Mouse (Mus musculus) embryonic facial prominence, embryonic 14.5 days (tissue): ENCODE measurements around the gene Styx. TPM values are rescaled to one million over a fixed set of nuclear protein-coding genes. Genes with fewer than 3 reads are reported as not detected.
A peak's percentile ranks its signal among the peaks of the same experiment; 100 is the strongest.
"Not testable (repeated sequence)": the region's sequence is repeated elsewhere in the genome, so short reads cannot be mapped to it uniquely, and the experiment has no call there.

Experiments
- ATAC-seq: fragments of 200-750 bp; cut with Nextera tagmentation; 2 replicates; pipeline ENCODE4 v1.8.0; 2017; ENCODE audit warnings: low read depth, moderate number of reproducible peaks, moderate TSS enrichment
- DNase-seq: peaks from one replicate; pipeline ENCODE4 v3.0.0-alpha.2; 2015; ENCODE audit warnings: low spot score
- H3K27ac ChIP-seq: fragments of 300-500 bp; sonication (generic); replicated peaks from 2 replicates; pipeline ENCODE4 v1.5.1; 2014; ENCODE audit warnings: low read depth, mild to moderate bottlenecking, low read length, moderate library complexity
- H3K27me3 ChIP-seq: fragments of 300-500 bp; sonication (generic); replicated peaks from 2 replicates; pipeline ENCODE4 v1.6.1; 2014; ENCODE audit warnings: low read length; ENCODE audit not compliant: control insufficient read depth, insufficient read depth
- H3K36me3 ChIP-seq: fragments of 300-500 bp; sonication (generic); 2 replicates; pipeline ENCODE4 v1.6.1; 2014; ENCODE audit warnings: low read length, mixed read lengths; ENCODE audit not compliant: control insufficient read depth, insufficient read depth
- H3K4me1 ChIP-seq: fragments of 300-500 bp; sonication (generic); 2 replicates; pipeline ENCODE4 v1.6.1; 2014; ENCODE audit warnings: antibody characterized with exemption, low read length; ENCODE audit not compliant: control insufficient read depth, insufficient read depth
- H3K4me2 ChIP-seq: fragments of 300-500 bp; sonication (generic); 2 replicates; pipeline ENCODE4 v1.6.1; 2014; ENCODE audit warnings: low read depth, mild to moderate bottlenecking, low read length, moderate library complexity, mixed read lengths
- H3K4me3 ChIP-seq: fragments of 300-500 bp; sonication (generic); 2 replicates; pipeline ENCODE4 v1.5.1; 2014; ENCODE audit warnings: low read depth, mild to moderate bottlenecking, low read length
- H3K9ac ChIP-seq: fragments of 300-500 bp; sonication (generic); 2 replicates; pipeline ENCODE4 v1.6.1; 2014; ENCODE audit warnings: low read depth, mild to moderate bottlenecking, low read length, moderate library complexity, mixed read lengths
- H3K9me3 ChIP-seq: fragments of 300-500 bp; sonication (generic); 2 replicates; pipeline ENCODE4 v1.6.1; 2016; ENCODE audit warnings: low read length; ENCODE audit not compliant: control insufficient read depth
- WGBS: fragments of 180-500 bp; shearing (Covaris S2); extraction: QIAGEN DNeasy Blood & Tissue Kit; methylation state at CpG from one replicate; pipeline ENCODE4 v1.1.7; 2014; 5-methylcytosine and 5-hydroxymethylcytosine counted together
- microRNA-seq: library from miRNA; unstranded; fragments of <30 nt; microRNA quantifications from one replicate; pipeline ENCODE4, GENCODE M21; 2016; ENCODE audit warnings: borderline number of aligned reads
- polyA plus RNA-seq: library from polyadenylated mRNA; unstranded; fragments of >200 nt; fragmentation: Nextera tagmentation; extraction: Ambion mirVana; gene quantifications from 2 replicates; pipeline ENCODE4 v1.2.1, GENCODE M21; 2014

Gene Styx
- polyA plus RNA-seq, 1 experiment from 2014 or later: 77.5 TPM

- Histone ChIP-seq H3K9me3 (no peaks in the 10 kb centered on the region), H3K4me2 (no peak overlapping the region), H3K9ac (no peak overlapping the region), H3K27me3 (no peaks in the 10 kb centered on the region), H3K4me1 (no peaks in the 10 kb centered on the region), H3K36me3 (peaks cover 87% of the 10 kb centered on the region), H3K27ac (no peak overlapping the region), H3K4me3 (no peak overlapping the region)
- ATAC-seq (peak; percentile 44; the same call in 1 of the 2 replicates), DNase-seq (peak; percentile 63)
- WGBS: 40% methylated on average over 6 of the region's 6 CpGs
Measured at GRCm38 (mm10) chr14:45462374-45462773, 111.5 kb downstream of the Styx start.

DNA sequence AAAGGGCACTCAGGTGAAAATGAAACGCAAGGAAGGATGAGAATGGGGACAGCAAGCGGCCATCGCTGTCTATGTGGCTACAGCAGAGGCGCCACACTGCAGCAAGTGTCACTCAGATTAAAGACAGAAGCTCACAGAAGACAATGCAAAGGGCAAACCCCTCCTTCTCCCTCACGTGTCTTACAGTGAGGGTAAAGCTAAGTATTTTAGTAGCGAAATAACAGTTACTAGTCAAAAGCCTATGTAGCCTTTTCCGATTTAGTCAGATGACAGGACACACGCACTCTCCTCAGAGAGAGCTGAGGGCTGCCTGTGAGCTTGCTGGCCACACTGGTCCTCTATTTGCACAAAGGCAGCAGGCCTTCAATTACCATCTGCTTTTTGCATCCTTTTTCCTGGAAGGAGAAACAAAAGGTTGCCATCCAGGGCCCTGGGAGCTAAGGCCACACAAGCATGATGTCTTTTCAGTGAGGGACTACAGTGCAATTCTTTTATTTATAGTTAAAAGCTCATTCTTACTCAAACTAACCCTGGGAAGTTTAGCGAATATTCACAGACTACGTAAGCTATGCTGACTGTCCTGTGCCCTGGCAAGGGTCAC lies 112.1 kb downstream of the Styx start:
- Histone ChIP-seq H3K36me3 (peaks cover 88% of the 10 kb centered on the region), H3K9ac (no peak overlapping the region), H3K4me1 (no peaks in the 10 kb centered on the region), H3K27me3 (no peaks in the 10 kb centered on the region), H3K4me2 (no peak overlapping the region), H3K4me3 (no peak overlapping the region), H3K9me3 (no peaks in the 10 kb centered on the region), H3K27ac (no peak overlapping the region; the same call in 1 of the 2 replicates)
- WGBS: 62% methylated on average over 10 of the region's 10 CpGs
- ATAC-seq (no peak), DNase-seq (no peak)

- H3K4me3 ChIP-seq: no peak overlapping the region
- ATAC-seq (peak; percentile 66; the same call in 1 of the 2 replicates), DNase-seq (peak; percentile 64)
- H3K36me3 ChIP-seq: peaks cover 85% of the 10 kb centered on the region
- no peaks in the 10 kb centered on the region for H3K9me3 ChIP-seq
- no peak overlapping the region for H3K4me2 ChIP-seq
- WGBS: 16% methylated on average over 10 of the region's 10 CpGs
- H3K27ac ChIP-seq: no peak overlapping the region
- no peaks in the 10 kb centered on the region for H3K4me1 ChIP-seq
- no peak overlapping the region for H3K9ac ChIP-seq
- no peaks in the 10 kb centered on the region for H3K27me3 ChIP-seq
Measured at GRCm38 (mm10) chr14:45463599-45463998, 112.7 kb downstream of the Styx start.

GRCm38 (mm10) chr14:45464036-45465035 lies 113.4 kb downstream of the Styx start:
- H3K4me1 ChIP-seq: no peaks in the 10 kb centered on the region
- H3K4me2 ChIP-seq: no peak overlapping the region
- H3K27me3 ChIP-seq: no peaks in the 10 kb centered on the region
- DNase-seq (no peak), ATAC-seq (no peak)
- no peak overlapping the region for H3K9ac ChIP-seq
- no peak overlapping the region; the same call in 1 of the 2 replicates for H3K27ac ChIP-seq
- H3K9me3 ChIP-seq: no peaks in the 10 kb centered on the region
- H3K36me3 ChIP-seq: peaks cover 86% of the 10 kb centered on the region
- H3K4me3 ChIP-seq: no peak overlapping the region
- 61% methylated on average over 19 of the region's 19 CpGs for WGBS

DNA sequence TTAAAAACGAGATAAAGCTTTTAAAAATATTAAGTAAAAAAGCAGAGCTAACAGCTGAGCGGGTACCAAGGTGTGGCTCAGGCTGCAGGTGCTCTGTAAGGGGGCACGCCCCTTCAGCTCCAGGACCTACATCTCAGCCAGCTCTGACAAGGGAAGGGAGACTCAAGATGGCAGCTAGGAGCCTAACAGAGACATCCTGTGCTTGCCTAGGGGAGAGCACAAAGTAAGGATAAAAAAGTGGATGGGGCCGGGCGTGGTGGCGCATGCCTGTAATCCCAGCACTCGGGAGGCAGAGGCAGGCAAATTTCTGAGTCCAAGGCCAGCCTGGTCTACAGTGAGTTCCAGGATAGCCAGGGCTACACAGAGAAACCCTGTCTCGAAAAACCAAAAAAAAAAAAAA lies 115.5 kb downstream of the Styx start:
- DNase-seq, H3K9ac ChIP-seq, ATAC-seq, H3K4me1 ChIP-seq, H3K4me3 ChIP-seq, H3K27ac ChIP-seq, H3K9me3 ChIP-seq, H3K27me3 ChIP-seq, H3K4me2 ChIP-seq: not testable (repeated sequence)
- 91% methylated on average over 7 of the region's 8 CpGs for WGBS
- H3K36me3 ChIP-seq: peaks cover 88% of the 10 kb centered on the region

DNA sequence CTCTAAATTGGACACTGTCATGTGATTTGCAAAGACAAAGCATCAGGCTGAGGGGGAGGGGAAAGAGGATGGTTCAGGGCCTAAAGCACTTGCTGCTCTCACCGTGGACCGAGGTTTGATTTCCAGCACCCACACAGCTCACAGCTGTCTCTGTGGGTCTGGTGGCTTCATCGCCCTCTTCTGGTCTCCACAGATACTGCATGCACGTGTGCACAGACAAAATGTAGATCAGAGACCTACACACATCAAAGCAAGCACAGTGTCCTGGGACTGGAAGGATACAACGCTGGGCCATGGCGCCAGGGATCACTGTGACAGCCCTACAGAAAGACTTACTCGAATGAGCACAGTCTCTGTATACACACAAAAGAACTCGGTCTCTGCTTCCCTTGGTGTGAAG lies 118.6 kb downstream of the Styx start:
- Histone ChIP-seq H3K9ac (no peak overlapping the region), H3K4me2 (no peak overlapping the region), H3K27me3 (no peaks in the 10 kb centered on the region), H3K36me3 (peaks cover 86% of the 10 kb centered on the region), H3K4me3 (no peak overlapping the region), H3K4me1 (no peaks in the 10 kb centered on the region), H3K27ac (no peak overlapping the region), H3K9me3 (no peaks in the 10 kb centered on the region)
- DNase-seq: no peak
- 96% methylated on average over 8 of the region's 8 CpGs for whole genome bisulfite sequencing
- ATAC-seq: no peak

Small RNA genes lying within 50 kb of the gene (microRNA-seq; reads per million reads assigned to microRNA genes)
- not detected for gene Gm25353

Other genes with a start within 250 kb of the Styx start
- 3.5 and 3.7 TPM in 2 replicates for gene Gpr137c, start 131.4 kb upstream of the Styx start, polyA plus RNA-seq
- 18.0 and 18.7 TPM in 2 replicates for gene Txndc16, start 130.8 kb upstream of the Styx start, polyA plus RNA-seq
- gene Ero1l, start 32.3 kb upstream of the Styx start, polyA plus RNA-seq: 31.0 and 33.7 TPM in 2 replicates
- gene Psmc6, start 21.3 kb upstream of the Styx start, polyA plus RNA-seq: 153 and 162 TPM in 2 replicates
- 51.1 and 55.5 TPM in 2 replicates for gene Gnpnat1, start 53.8 kb downstream of the Styx start, polyA plus RNA-seq
- gene Fermt2, start 179.0 kb downstream of the Styx start, polyA plus RNA-seq: 132 and 153 TPM in 2 replicates